Mouse (Mus musculus) olfactory bulb, adult 2 months (tissue): ENCODE results near the gene Coq10a.

ENCODE experiments used
- CTCF ChIP-seq: fragments of 200-500 bp; IDR thresholded peaks from 2 replicates; pipeline ENCODE4 v1.5.1; 2012; ENCODE audit warnings: low read depth, mild to moderate bottlenecking, low read length, moderate library complexity; ENCODE audit not compliant: insufficient read depth
- POLR2A ChIP-seq: fragments of 200-500 bp; IDR thresholded peaks from 2 replicates; pipeline ENCODE4 v1.6.1; 2012; ENCODE audit warnings: mild to moderate bottlenecking, low read depth, low read length, moderate library complexity; ENCODE audit not compliant: insufficient read depth

DNA sequence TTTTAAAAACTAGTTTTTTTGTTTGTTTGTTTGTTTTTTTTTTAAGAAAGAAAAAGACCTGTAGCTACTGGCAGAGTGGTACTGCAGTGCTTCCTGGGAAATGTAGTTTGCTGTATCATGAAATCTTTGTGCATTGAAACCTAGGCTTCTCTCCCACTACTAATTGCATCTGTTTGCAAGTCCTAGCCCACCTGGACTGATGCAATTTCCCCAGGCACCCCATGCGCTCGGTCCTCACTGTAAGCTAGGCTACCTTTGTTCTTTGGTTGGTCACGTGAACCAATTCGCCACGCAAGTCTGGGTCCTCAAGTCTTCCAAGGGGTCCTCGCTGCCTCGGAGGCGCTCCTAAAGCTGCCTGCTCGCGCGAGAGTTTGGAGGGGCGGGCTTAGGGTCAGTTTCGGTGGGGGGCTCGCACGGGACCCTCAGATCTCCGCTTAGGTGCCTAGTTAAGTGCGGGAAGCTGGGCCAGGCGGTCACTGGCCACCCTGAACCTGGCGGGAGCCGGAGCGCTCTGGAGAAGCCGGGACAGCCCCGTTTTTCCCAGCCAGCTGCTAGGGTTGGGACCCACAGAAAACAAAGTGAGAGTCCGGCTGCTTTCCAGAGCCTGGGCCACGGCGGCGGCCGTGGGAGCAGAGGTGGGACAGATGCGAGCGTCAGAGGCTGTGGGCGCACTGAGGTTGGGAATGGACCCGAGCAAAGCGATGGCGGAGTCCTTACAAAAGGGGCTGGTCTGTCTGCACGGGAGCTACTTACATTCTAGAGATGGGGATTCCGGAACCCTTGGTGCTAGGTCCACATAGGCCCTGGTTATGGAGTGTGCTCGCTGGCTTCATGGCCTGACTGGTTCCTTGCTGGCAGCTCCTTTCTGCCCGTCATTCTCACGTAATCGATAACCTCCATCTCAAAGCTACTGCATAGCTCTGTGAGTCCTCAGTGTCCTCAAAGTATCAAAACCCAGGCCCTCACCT, 46.4 kb downstream of the Coq10a start, which contains the start of gene Cnpy2:
- peak; percentile 59; the same call in 1 of the 2 replicates for TF ChIP-seq POLR2A
- TF ChIP-seq CTCF, result no peak
